Mouse (Mus musculus): Measurements from ENCODE around the gene Hmga2.

DNA sequence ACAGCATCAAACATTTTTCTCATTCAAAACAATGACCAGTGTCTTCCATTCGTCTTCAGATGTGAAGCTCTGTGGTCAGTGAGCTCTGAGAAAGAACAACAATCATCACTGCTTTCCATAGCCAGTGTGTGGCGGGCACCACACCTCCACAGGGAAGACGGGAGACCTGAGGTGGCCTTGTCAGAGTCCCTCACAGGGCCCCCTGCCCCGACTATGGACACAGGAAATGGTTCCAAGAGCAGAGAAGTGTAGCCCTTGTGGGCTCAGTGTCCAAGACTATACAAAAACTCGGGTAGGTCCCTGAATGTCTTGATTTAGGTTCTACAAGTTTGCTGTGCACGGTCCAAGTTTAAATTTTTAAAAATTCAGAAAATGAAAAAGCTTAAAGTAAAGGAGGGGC is 86.6 kb downstream of the Hmga2 start:
- TF ChIP-seq ZC3H11A (IDR thresholded peaks at IDR 0.05; ENCODE audit: borderline replicate concordance, low read depth, low read length), result no peak
- TF ChIP-seq HCFC1 (IDR thresholded peaks at IDR 0.05; ENCODE audit: borderline replicate concordance, insufficient read depth, low read length), result no peak

Measured in ES-E14 (cell line).